Mouse (Mus musculus): ENCODE data around the gene Tnfrsf11a. TPM values are rescaled to one million over a fixed set of nuclear protein-coding genes. Genes with fewer than 3 reads are reported as not detected.

The Tnfrsf11a gene
- total RNA-seq, 2 experiments from 2014 or later = 2.8 to 2.9 TPM

Other genes starting within 250 kb of the Tnfrsf11a start
- gene Pign, start 117.0 kb upstream of the Tnfrsf11a start, total RNA-seq (2021) = 10 to 100 TPM; 17.9 to 21.9 TPM
- 100 to 1,000 TPM; 102 to 115 TPM for gene Relch, start 116.9 kb upstream of the Tnfrsf11a start, total RNA-seq (2021)
- 10 to 100 TPM; 21.0 to 21.3 TPM for gene Zcchc2, start 209.7 kb downstream of the Tnfrsf11a start, total RNA-seq (2021)

Measured in layer of hippocampus, postnatal 36 days (tissue).